Mouse (Mus musculus) forebrain, embryonic 12.5 days (tissue): ENCODE measurements around the gene Pla2g4e. TPM values are rescaled to one million over a fixed set of nuclear protein-coding genes. Genes with fewer than 3 reads are reported as not detected.
"Not testable (repeated sequence)": the region's sequence is repeated elsewhere in the genome, so short reads cannot be mapped to it uniquely, and the experiment has no call there.

Experiments used
- ATAC-seq: fragments of 200-750 bp; cut with Nextera tagmentation; 2 replicates; pipeline ENCODE4 v1.8.0; 2017; ENCODE audit warnings: moderate TSS enrichment; ENCODE audit not compliant: low FRiP score
- H3K27ac ChIP-seq: fragments of 300-500 bp; sonication (generic); 2 replicates; pipeline ENCODE4 v1.5.1; 2016; ENCODE audit warnings: mild to moderate bottlenecking
- H3K27me3 ChIP-seq: fragments of 300-500 bp; sonication (generic); 2 replicates; pipeline ENCODE4 v1.6.1; 2016; ENCODE audit warnings: mild to moderate bottlenecking
- H3K36me3 ChIP-seq: fragments of 300-500 bp; sonication (generic); replicated peaks from 2 replicates; pipeline ENCODE4 v1.6.1; 2016; ENCODE audit warnings: mild to moderate bottlenecking
- H3K4me1 ChIP-seq: fragments of 300-500 bp; sonication (generic); 2 replicates; pipeline ENCODE4 v1.6.1; 2016
- H3K4me2 ChIP-seq: fragments of 300-500 bp; sonication (generic); 2 replicates; pipeline ENCODE4 v1.6.1; 2016; ENCODE audit warnings: mild to moderate bottlenecking, moderate library complexity
- H3K4me3 ChIP-seq: fragments of 300-500 bp; sonication (generic); replicated peaks from 2 replicates; pipeline ENCODE4 v1.5.1; 2016; ENCODE audit warnings: mild to moderate bottlenecking
- H3K9ac ChIP-seq: fragments of 300-500 bp; sonication (generic); 2 replicates; pipeline ENCODE4 v1.6.1; 2016; ENCODE audit warnings: mild to moderate bottlenecking
- H3K9me3 ChIP-seq: fragments of 300-500 bp; sonication (generic); 2 replicates; pipeline ENCODE4 v1.6.1; 2016
- WGBS: fragments of 180-500 bp; shearing (Covaris S2); methylation state at CpG from one replicate; pipeline ENCODE4 v1.1.7; 2016; 5-methylcytosine and 5-hydroxymethylcytosine counted together
- polyA plus RNA-seq: library from polyadenylated mRNA; unstranded; fragments of >200 nt; fragmentation: Nextera tagmentation; extraction: Ambion mirVana; gene quantifications from 2 replicates; pipeline ENCODE4 v1.2.1, GENCODE M21; 2016

The Pla2g4e gene
- polyA plus RNA-seq, 1 experiment from 2014 or later, result 0.08 TPM

DNA sequence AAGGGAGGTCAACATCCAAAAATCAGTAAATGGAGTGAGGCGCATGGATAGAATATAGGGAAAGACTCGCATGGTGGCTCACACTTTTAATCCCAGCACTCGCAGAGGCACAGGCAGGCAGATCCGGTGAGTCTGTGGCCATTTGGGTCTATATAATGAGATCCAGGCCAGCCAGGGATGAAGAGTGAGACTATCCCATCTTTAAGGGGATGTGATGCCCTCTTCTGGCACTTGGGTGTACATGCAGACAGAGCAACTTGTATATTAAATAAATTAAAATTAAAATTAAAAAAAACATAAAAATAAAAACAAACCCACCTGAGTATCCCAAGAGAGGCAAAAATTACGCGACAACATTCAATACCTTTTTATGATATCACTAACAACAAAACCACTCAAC, 20.4 kb upstream of the Pla2g4e start:
- no peak overlapping the region for H3K9ac ChIP-seq
- no peaks in the 10 kb centered on the region for H3K36me3 ChIP-seq
- H3K4me3 ChIP-seq, result no peak overlapping the region
- H3K9me3 ChIP-seq, result no peaks in the 10 kb centered on the region
- H3K4me1 ChIP-seq, result peaks cover 5% of the 10 kb centered on the region; the same call in 1 of the 2 replicates
- ATAC-seq, result no peak
- H3K27me3 ChIP-seq, result peaks cover 7% of the 10 kb centered on the region; the same call in 1 of the 2 replicates
- H3K27ac ChIP-seq, result no peak overlapping the region
- WGBS, result 78% methylated on average over 6 of the region's 6 CpGs
- no peak overlapping the region for H3K4me2 ChIP-seq

DNA sequence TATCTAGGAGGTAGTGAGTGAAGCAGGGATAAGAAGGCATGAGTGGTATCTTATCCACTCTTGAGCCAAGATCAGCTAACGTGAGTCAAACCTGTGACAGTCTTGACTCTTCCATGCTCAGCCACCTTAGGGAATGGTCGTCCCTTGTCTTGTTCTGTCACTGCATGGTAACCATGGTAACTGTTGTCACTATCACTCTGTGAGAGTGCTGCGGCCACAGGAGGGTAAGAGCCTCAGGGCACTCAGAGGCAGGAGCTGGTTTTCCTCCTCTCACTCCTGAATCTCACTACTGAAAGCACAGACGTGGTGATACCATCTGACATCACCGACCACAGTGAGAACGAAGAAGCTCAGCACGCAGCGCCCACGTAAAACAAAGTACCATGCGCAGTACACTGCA, 19.7 kb upstream of the Pla2g4e start:
- Histone ChIP-seq H3K4me3 (no peak overlapping the region), H3K9me3 (no peaks in the 10 kb centered on the region), H3K36me3 (no peaks in the 10 kb centered on the region), H3K4me1 (peaks cover 5% of the 10 kb centered on the region; the same call in 1 of the 2 replicates), H3K9ac (no peak overlapping the region), H3K4me2 (no peak overlapping the region), H3K27me3 (peaks cover 7% of the 10 kb centered on the region; the same call in 1 of the 2 replicates), H3K27ac (no peak overlapping the region)
- WGBS, result 63% methylated on average over 10 of the region's 10 CpGs
- ATAC-seq, result no peak

DNA sequence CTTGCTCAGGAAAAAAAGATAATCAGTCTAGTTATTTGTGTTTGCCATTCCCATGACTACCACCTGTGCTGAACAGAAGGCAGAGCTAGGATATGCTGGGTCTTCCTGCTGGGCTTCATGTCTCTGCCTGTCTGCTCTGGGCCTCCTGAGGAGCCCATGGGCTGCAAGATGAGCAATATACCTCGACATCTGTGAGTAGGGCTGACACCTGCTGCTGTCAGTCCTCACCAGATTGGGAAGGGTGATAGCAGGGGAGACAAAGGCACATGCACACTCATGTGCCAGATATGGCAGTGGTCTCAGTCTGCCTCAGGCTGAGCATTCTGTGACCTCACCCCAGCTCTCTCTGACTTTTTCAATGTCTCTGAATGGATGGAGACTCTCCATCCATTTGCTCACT, 17.7 kb upstream of the Pla2g4e start:
- no peak for ATAC-seq
- Histone ChIP-seq H3K4me3 (no peak overlapping the region), H3K36me3 (no peaks in the 10 kb centered on the region), H3K27ac (no peak overlapping the region), H3K27me3 (no peaks in the 10 kb centered on the region), H3K9ac (no peak overlapping the region), H3K4me1 (no peaks in the 10 kb centered on the region), H3K9me3 (no peaks in the 10 kb centered on the region), H3K4me2 (no peak overlapping the region)
- WGBS, result 47% methylated on average over 1 of the region's 1 CpGs

DNA sequence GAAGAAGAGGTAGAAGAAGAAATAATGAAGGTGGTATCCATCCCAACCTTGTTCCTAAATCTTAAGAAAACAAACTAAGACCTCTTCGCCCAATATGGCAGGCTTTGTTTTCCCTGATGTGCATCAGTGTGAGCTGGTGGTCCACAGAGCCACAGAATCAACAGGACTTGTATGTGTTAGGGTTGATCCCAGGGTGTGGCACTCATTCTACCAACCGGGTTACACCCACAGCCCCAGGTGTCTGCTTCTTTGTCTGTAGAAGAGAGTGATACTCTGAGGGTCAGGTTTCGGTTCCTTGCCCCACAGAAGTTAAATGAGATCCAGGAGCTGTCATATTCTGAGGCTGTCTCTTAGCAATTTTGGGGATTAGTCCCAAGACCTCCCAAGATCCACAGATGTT, 16.2 kb upstream of the Pla2g4e start:
- Histone ChIP-seq H3K9ac (no peak overlapping the region), H3K36me3 (no peaks in the 10 kb centered on the region), H3K4me2 (no peak overlapping the region), H3K27ac (no peak overlapping the region), H3K4me3 (no peak overlapping the region), H3K9me3 (no peaks in the 10 kb centered on the region), H3K4me1 (no peaks in the 10 kb centered on the region), H3K27me3 (no peaks in the 10 kb centered on the region)
- WGBS, result 77% methylated on average over 3 of the region's 3 CpGs
- ATAC-seq, result no peak

DNA sequence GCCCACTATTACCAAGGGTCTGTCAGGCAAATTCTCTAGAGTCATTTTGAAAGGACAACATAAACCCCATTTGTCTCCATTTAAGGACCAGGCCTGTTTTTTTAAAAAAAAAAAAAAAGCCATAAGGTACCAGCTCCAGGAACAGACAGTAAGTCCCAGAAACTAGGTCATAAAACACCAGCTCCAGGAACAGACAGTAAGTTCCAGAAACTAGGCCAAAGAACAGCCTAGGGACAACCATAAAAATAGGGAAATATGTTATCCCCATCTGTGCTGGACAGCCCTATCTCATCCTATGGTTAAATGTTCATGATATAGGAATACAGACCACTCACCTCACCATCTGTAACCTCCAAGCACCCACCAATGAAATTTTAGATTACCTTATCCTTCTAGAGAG, 11.1 kb upstream of the Pla2g4e start:
- H3K4me3 ChIP-seq, result no peak overlapping the region
- H3K4me1 ChIP-seq, result no peaks in the 10 kb centered on the region
- H3K27me3 ChIP-seq, result no peaks in the 10 kb centered on the region
- ATAC-seq, result no peak
- H3K4me2 ChIP-seq, result no peak overlapping the region
- no peak overlapping the region for H3K9ac ChIP-seq
- H3K27ac ChIP-seq, result no peak overlapping the region
- H3K9me3 ChIP-seq, result no peaks in the 10 kb centered on the region
- no peaks in the 10 kb centered on the region for H3K36me3 ChIP-seq

DNA sequence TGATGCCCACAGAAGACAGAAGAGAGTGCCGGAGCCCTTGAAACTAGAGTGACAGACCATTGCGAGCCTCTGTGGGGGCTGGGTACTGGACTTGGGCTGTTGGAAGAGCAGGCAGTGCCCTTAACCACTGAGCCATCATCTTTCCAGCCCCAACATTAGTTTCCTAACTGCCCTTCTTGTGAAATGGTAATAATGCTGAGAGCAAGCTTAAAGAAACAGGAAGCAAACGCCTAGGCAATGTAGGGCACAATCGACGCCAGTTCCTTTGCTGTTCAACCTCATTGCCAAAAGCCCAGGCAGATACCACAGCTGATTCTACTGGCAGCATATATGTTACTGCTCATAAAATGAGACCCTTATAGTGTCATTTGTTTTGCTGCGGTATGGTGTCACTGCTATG, 7.5 kb upstream of the Pla2g4e start:
- no peaks in the 10 kb centered on the region for H3K36me3 ChIP-seq
- ATAC-seq, result no peak
- 92% methylated on average over 6 of the region's 6 CpGs for WGBS

DNA sequence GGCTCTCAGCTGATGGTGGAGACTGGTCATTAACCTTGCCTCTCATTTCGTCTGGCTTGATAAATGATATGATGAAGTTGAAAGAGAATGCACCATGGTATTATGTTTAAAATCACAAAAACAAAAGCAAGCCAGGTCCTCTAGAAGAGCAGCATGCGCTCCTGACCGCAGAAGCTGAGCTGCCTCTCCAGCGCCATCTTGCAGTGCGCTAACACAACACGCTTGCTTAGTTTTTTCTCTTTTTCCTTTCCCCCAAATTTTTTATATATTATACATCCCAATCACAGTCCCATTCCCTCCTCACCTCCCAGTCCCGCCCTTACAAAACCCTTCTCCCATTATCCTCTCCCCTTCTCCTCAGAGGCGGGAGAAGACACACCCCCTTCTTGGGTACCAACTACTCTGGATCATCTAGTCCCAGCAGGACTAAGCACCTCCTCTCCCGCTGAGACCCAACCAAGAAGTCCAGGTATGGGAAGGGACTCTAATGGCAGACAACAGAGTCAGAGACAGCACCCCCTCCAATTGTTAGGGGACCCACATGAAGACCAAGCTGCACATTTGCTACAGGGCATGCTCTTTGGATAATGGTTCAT, 384 bp upstream of the Pla2g4e start:
- H3K9me3 ChIP-seq, result no peaks in the 10 kb centered on the region
- H3K36me3 ChIP-seq, result no peaks in the 10 kb centered on the region
- H3K4me1 ChIP-seq, result peaks cover 4% of the 10 kb centered on the region; the same call in 1 of the 2 replicates
- peak overlapping the region; percentile 47 for H3K4me3 ChIP-seq
- peak overlapping the region; percentile 67 for H3K4me2 ChIP-seq
- WGBS, result 13% methylated on average over 9 of the region's 9 CpGs
- no peak overlapping the region for H3K27ac ChIP-seq
- ATAC-seq, result no peak
- H3K9ac ChIP-seq, result peak overlapping the region; percentile 48
- H3K27me3 ChIP-seq, result peaks cover 30% of the 10 kb centered on the region

More for the DNA sequence above, 7.5 kb upstream of the Pla2g4e start:
- H3K4me1 ChIP-seq, result no peaks in the 10 kb centered on the region
- no peaks in the 10 kb centered on the region for H3K9me3 ChIP-seq
- no peak overlapping the region for H3K27ac ChIP-seq
- H3K27me3 ChIP-seq, result no peaks in the 10 kb centered on the region
- H3K4me3 ChIP-seq, result no peak overlapping the region
- H3K9ac ChIP-seq, result no peak overlapping the region
- H3K4me2 ChIP-seq, result no peak overlapping the region

DNA sequence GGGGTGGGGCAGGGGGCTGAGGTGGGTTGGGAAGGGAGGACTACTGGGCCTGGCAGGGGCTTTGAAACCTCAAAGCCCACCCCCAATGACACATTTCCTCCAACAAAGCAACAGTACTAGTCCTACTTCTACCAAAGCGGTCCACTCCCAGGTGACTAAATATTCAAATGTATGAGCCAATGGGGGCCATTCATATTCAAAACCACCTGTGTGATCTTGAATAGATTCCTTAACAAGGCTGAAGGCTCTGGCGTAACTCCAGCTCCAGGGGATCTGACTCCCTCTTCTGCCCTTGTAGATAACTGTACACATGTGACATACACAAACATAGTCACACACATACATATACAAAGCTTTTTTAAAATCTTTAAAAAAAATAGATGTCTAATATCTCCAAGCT, 1.1 kb downstream of the Pla2g4e start:
- Histone ChIP-seq H3K36me3 (no peaks in the 10 kb centered on the region), H3K9ac (no peak overlapping the region), H3K9me3 (no peaks in the 10 kb centered on the region), H3K4me2 (no peak overlapping the region), H3K4me3 (no peak overlapping the region), H3K27me3 (peaks cover 30% of the 10 kb centered on the region), H3K27ac (no peak overlapping the region), H3K4me1 (peaks cover 4% of the 10 kb centered on the region; the same call in 1 of the 2 replicates)
- no peak for ATAC-seq
- WGBS, result 93% methylated on average over 2 of the region's 2 CpGs

DNA sequence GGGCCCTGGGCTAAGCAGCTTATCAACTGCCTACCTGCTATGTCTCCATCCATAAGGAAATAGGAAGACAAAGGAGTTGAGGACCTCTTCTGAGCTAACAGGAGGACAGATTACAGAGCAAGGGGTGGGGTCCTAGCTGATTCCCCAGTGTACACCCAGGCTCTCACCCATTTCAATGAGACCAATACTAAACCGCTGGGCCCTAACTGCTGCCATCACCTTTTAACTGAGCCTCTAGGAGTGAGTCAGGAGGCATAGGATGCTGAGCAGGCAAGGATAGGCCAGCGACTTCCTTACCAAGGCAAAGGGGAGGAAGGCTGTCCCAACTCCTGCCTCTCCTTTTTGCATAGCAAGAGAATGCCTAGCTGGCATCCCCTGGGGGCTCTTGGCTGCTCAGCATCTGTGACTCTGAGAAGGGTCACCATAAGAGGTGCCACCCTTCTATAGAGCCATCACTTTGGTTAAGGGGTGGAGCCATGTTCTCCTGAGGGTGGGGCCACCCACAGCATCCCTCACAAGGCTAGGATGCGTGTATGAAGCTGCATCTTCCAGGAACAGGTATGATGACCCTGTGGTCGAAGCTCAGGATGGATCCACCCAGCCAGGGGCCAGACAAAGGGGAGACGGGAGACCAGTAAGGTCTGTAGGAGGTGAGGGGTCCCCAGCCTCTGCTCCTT, 2.2 kb downstream of the Pla2g4e start:
- no peak overlapping the region for H3K9ac ChIP-seq
- H3K27ac ChIP-seq, result no peak overlapping the region
- H3K27me3 ChIP-seq, result peaks cover 30% of the 10 kb centered on the region
- WGBS, result 85% methylated on average over 5 of the region's 5 CpGs
- H3K4me3 ChIP-seq, result no peak overlapping the region
- no peak for ATAC-seq
- H3K9me3 ChIP-seq, result no peaks in the 10 kb centered on the region
- H3K4me1 ChIP-seq, result peaks cover 4% of the 10 kb centered on the region; the same call in 1 of the 2 replicates
- H3K4me2 ChIP-seq, result no peak overlapping the region
- H3K36me3 ChIP-seq, result no peaks in the 10 kb centered on the region

DNA sequence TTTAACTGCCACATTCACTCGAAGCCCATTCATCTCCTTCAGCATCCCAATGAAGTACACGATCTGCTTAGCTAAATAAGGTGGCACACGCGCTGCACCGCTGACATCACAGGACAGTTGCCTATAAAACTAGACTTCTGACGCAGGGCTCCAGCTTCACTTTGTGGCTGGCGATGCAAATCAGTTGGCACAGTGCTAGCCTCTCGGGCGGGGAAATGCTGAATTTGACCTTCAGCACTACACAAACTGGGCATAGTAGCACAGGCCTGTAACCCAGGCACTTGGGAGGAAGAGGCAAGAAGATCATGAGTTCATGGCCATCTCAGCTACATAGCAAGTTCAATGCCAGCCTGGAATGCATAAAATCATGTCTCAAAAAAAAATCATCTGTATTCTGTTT, 6.4 kb downstream of the Pla2g4e start:
- not testable (repeated sequence) for H3K4me1 ChIP-seq, H3K27me3 ChIP-seq, H3K27ac ChIP-seq, H3K9ac ChIP-seq, ATAC-seq, H3K4me3 ChIP-seq, H3K4me2 ChIP-seq, H3K9me3 ChIP-seq, H3K36me3 ChIP-seq
- 90% methylated on average over 9 of the region's 9 CpGs for WGBS

DNA sequence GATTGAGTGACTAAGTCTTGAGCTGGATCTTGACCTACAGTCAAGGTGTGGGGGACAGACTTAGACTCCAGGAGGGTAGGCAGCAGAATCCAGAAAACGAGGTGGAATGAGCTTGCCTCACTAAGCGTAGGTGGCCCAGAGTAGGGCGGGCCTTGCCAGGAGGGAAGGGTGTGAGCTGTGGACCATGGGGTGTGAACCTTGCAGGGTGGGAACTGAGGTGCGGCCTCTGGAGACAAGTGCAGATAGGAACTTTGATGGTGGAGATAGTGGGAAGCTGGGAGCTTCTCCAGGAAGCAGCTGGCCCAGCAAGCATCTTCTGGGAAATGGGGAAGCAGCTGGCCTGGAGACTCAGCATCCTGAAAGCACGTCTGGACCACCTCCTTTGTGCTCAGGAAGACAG, 7.4 kb downstream of the Pla2g4e start:
- H3K27ac ChIP-seq, result no peak overlapping the region
- no peaks in the 10 kb centered on the region for H3K36me3 ChIP-seq
- H3K9ac ChIP-seq, result no peak overlapping the region
- H3K4me1 ChIP-seq, result no peaks in the 10 kb centered on the region
- H3K4me3 ChIP-seq, result no peak overlapping the region
- no peak for ATAC-seq
- H3K9me3 ChIP-seq, result no peaks in the 10 kb centered on the region
- no peak overlapping the region for H3K4me2 ChIP-seq
- 0 out of 2 replicates have a peak, but pooled peaks cover under 1% of the 10 kb centered on the region for H3K27me3 ChIP-seq
- 73% methylated on average over 5 of the region's 5 CpGs for WGBS

DNA sequence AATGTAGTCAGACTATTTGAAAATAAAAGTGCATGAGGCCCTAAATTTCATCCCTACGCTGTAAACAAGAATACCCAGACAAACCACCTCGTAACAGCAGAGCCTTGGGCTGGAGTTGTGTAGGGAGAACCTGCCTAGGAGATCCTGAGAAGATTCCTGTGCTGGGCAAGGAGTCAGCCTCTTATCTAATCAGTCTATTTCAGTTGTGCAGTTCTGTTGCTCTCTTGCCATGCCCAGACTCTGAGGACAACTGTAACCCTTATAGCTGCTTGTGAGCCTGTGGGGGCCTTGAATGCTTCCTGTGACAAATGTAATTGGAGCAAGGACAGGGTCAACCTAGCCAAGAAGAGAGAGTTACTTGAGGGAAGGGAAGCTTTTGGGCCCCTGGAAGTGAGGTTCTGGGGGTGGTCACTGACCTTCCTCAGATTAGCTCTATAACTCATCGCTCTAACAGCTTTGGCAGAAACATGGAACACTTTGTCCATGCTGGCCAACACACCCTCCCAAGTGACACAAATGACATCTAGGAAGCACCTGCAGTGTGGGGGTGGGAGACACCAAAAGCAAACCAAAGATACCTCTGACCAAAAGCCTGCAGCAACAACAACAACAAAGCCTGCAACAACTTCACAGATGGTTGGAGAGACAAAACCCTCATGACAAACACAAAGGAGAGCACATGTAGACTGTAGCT, 9.0 kb downstream of the Pla2g4e start:
- H3K9me3 ChIP-seq, result no peaks in the 10 kb centered on the region
- no peak overlapping the region for H3K9ac ChIP-seq
- no peaks in the 10 kb centered on the region for H3K27me3 ChIP-seq
- no peaks in the 10 kb centered on the region for H3K4me1 ChIP-seq
- no peak overlapping the region for H3K27ac ChIP-seq
- H3K4me2 ChIP-seq, result no peak overlapping the region
- no peak overlapping the region for H3K4me3 ChIP-seq
- 91% methylated on average over 3 of the region's 3 CpGs for WGBS
- no peak for ATAC-seq
- H3K36me3 ChIP-seq, result no peaks in the 10 kb centered on the region
